Mouse (Mus musculus) limb, embryonic 10.5 days (tissue): Measurements from ENCODE around the gene Mcm7. TPM values are rescaled to one million over a fixed set of nuclear protein-coding genes. Genes with fewer than 3 reads are reported as not detected.

Source experiments
- DNase-seq: peaks from one replicate; pipeline ENCODE4 v3.0.0-alpha.2; 2017; ENCODE audit warnings: low spot score
- H3K27ac ChIP-seq: fragments of 300-500 bp; sonication (generic); 2 replicates; pipeline ENCODE4 v1.5.1; 2016; ENCODE audit warnings: mild to moderate bottlenecking
- H3K27me3 ChIP-seq: fragments of 300-500 bp; sonication (generic); 2 replicates; pipeline ENCODE4 v1.6.1; 2016; ENCODE audit warnings: low read depth, mild to moderate bottlenecking; ENCODE audit not compliant: poor library complexity, severe bottlenecking
- H3K36me3 ChIP-seq: fragments of 300-500 bp; sonication (generic); 2 replicates; pipeline ENCODE4 v1.6.1; 2016; ENCODE audit warnings: mild to moderate bottlenecking, moderate library complexity
- H3K4me1 ChIP-seq: fragments of 300-500 bp; sonication (generic); 2 replicates; pipeline ENCODE4 v1.6.1; 2016
- H3K4me3 ChIP-seq: fragments of 300-500 bp; sonication (generic); 2 replicates; pipeline ENCODE4 v1.5.1; 2016; ENCODE audit warnings: mild to moderate bottlenecking, moderate library complexity
- H3K9me3 ChIP-seq: fragments of 300-500 bp; sonication (generic); replicated peaks from 2 replicates; pipeline ENCODE4 v1.6.1; 2016; ENCODE audit warnings: mild to moderate bottlenecking
- WGBS: fragments of 180-500 bp; shearing (Covaris S2); methylation state at CpG from one replicate; pipeline ENCODE4 v1.1.7; 2016; 5-methylcytosine and 5-hydroxymethylcytosine counted together
- polyA plus RNA-seq: library from polyadenylated mRNA; unstranded; fragments of >200 nt; fragmentation: Nextera tagmentation; extraction: Ambion mirVana; gene quantifications from 2 replicates; pipeline ENCODE4 v1.2.1, GENCODE M21; 2016

Mcm7 gene
- polyA plus RNA-seq, 1 experiment from 2014 or later, result 384 TPM

- under 1% methylated on average over 31 of the region's 31 CpGs for WGBS
- Histone ChIP-seq H3K36me3 (peaks cover 58% of the 10 kb centered on the region), H3K4me3 (peak within 1 kb of the TSS; percentile 69), H3K27ac (peak within 1 kb of the TSS; percentile 93), H3K4me1 (peaks cover 11% of the 10 kb centered on the region), H3K9me3 (no peaks in the 10 kb centered on the region), H3K27me3 (no peaks in the 10 kb centered on the region)
- peak; percentile 84 for DNase-seq
Measured at GRCm38 (mm10) chr5:138186950-138187638, 14.9 kb upstream of the Mcm7 start, which contains the start of the genes Taf6 and Cnpy4. Gene Taf6, minus strand, starts transcription at chr5:138187451. Gene Cnpy4, plus strand, starts transcription at chr5:138187485.

DNA sequence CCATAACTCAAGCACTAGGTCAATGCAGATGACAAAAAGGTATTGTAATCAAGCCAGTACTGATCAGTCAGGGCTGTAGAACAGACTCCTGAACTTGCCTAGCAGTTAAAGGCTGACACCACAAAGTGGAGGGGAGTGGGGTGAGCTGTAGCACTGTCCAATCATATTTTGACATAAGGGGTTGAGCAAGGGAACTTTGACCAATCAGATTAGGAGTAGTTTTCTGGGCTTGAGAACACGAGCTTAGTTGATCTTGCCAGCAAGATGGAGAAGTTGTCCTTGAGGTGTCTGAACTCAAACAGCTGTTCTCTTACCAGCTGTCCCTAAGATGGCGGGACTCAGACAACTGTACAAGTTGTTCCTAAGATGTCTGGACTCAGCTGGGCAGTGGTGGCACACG is 995 bp upstream of the Mcm7 start:
- DNase-seq, result no peak
- Histone ChIP-seq H3K27me3 (no peaks in the 10 kb centered on the region), H3K9me3 (no peaks in the 10 kb centered on the region), H3K27ac (no peak overlapping the region), H3K4me3 (peak overlapping the region; percentile 84), H3K36me3 (peaks cover 73% of the 10 kb centered on the region), H3K4me1 (peaks cover 15% of the 10 kb centered on the region)
- WGBS, result 82% methylated on average over 3 of the region's 3 CpGs

GRCm38 (mm10) chr5:138170936-138171561 is 1.2 kb downstream of the Mcm7 start:
- under 1% methylated on average over 47 of the region's 47 CpGs for WGBS
- H3K4me3 ChIP-seq, result peak overlapping the region; percentile 84
- H3K36me3 ChIP-seq, result peaks cover 74% of the 10 kb centered on the region
- peaks cover 15% of the 10 kb centered on the region for H3K4me1 ChIP-seq
- peak; percentile 98 for DNase-seq
- no peaks in the 10 kb centered on the region for H3K27me3 ChIP-seq
- H3K9me3 ChIP-seq, result no peaks in the 10 kb centered on the region
- H3K27ac ChIP-seq, result peak overlapping the region; percentile 96

DNA sequence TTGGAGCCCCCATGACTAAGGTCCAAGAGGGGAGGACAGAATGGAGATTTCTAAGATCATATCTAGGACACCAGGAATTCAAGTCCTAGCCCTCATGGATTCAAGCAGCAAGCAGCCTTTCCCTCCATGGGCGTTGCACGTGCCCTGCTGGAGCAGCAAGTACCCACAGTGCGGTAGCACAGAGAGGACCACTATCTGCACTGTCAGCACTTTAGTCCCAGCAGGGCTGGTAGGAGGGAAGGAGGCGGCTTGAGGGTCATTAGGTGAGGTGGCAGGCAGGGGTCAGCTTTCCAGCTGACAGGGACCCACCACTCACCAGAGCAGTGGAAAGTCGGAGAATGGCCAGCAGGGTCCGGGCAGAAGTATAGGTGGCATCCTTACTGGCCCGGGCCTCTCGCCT is 6.6 kb downstream of the Mcm7 start:
- no peak for DNase-seq
- Histone ChIP-seq H3K36me3 (peaks cover 84% of the 10 kb centered on the region), H3K27me3 (no peaks in the 10 kb centered on the region), H3K4me1 (peaks cover 25% of the 10 kb centered on the region), H3K9me3 (no peaks in the 10 kb centered on the region), H3K4me3 (no peak overlapping the region), H3K27ac (no peak overlapping the region)
- 79% methylated on average over 8 of the region's 8 CpGs for WGBS

DNA sequence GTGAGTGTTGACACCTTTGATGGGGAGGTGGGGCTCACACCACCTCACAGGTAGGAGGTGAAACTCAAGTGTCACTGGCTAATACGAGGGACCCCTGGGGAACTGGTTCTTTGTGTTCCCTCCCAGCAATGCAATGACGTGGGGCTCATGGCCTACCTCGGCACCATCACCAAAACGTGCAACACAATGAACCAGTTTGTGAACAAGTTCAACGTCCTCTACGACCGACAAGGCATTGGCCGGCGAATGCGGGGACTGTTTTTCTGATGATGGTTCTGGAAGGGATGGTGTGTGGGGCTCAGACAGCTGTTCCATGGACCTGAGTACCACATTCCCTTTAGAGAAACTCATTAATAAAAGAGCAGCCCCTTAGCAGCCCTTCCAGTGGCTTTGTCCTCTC is 8.6 kb downstream of the Mcm7 start:
- no peaks in the 10 kb centered on the region for H3K9me3 ChIP-seq
- 76% methylated on average over 10 of the region's 10 CpGs for WGBS
- peaks cover 69% of the 10 kb centered on the region for H3K36me3 ChIP-seq
- no peak overlapping the region for H3K27ac ChIP-seq
- no peak for DNase-seq
- peaks cover 22% of the 10 kb centered on the region for H3K4me1 ChIP-seq
- H3K4me3 ChIP-seq, result no peak overlapping the region
- no peaks in the 10 kb centered on the region for H3K27me3 ChIP-seq

DNA sequence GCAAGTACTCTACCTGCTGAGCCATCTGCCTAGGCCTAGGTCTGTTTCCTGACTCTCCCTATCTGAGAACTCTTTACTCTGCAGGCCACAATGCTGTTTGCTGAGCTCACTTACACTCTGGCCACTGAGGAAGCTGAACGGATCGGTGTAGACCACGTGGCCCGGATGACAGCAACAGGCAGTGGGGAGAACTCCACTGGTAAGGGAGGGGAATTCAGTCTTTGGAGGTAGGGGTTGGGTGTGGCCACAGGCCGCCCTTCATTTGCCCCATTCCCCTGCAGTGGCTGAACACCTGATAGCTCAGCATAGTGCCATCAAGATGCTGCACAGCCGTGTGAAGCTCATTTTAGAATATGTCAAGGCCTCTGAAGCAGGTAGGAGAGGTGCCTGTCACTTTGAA is 9.2 kb downstream of the Mcm7 start:
- H3K4me3 ChIP-seq, result 0 out of 2 replicates have a peak overlapping the region, but pooled peaks have one; percentile 10

DNA sequence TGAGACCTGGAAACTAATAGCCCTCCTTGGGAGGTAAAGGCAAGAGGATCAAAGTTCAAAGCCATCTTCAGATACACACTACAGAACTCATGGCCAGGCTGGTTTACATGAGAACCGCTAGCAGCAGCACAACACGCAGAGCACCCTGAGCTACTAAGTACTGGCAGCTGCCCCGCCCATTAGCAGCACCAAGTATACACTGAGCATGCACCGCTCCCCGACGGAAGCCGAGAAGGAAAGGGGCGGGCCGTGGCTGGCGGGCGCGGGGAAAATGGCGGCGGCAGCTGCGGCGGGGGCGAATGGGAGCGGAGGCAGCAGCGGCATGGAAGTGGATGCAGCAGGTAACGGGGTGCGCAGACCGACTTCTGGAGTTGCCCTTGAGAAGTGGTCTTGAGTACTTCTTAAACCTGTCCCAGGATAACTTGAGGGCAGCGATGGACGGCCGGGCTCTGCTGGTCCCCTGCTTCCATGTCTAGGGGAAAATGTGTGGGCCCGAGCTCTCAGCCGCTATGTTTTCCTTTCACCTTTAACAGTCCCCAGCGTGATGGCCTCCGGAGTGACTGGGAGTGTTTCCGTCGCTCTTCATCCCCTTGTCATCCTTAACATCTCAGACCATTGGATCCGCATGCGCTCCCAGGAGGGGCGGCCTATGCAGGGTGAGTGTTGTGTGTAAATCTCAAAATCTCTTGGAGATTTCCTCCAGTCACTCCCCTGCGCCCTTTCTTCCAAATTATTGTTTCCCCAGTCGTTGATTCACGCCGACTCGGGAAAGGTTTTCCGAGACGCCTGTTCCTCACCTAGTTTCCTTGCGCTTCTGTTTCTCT is 11.2 kb downstream of the Mcm7 start, which contains the start of gene Cops6:
Gene Cops6, plus strand, starts transcription at position 230 of the 824 bp plus-strand sequence.
- peak within 1 kb of the TSS; percentile 78 for H3K4me3 ChIP-seq
- peak; percentile 99 for DNase-seq

More for the DNA sequence above, 9.2 kb downstream of the Mcm7 start:
- DNase-seq, result no peak
- peaks cover 63% of the 10 kb centered on the region for H3K36me3 ChIP-seq
- peaks cover 22% of the 10 kb centered on the region for H3K4me1 ChIP-seq
- 82% methylated on average over 6 of the region's 6 CpGs for WGBS
- H3K9me3 ChIP-seq, result no peaks in the 10 kb centered on the region
- no peaks in the 10 kb centered on the region for H3K27me3 ChIP-seq
- no peak overlapping the region for H3K27ac ChIP-seq

DNA sequence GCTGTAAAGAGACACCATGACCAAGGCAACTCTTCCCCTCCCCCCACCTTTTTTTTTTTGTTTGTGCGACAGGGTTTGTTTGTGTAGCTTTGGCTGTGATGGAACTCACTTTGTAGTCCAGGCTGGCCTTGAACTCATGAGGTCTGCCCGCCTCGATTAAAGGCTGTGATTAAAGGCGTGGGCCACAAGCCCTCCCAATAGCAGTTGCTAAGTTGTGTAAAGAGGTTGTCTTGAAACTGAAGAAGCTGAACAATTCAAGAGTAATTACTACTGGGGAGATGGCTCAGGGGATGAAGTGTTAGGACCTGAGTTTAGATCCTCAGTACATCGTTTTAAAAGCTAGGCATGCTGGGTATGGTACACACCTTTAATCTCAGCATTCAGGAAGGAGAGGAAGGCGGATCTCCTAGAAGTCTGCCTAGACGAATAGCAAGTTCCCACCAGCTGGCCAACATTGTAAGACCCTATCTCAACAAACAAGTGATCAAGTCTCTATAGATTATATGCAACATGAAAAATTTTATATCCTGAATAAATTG is 11.9 kb downstream of the Mcm7 start:
- peaks cover 36% of the 10 kb centered on the region for H3K36me3 ChIP-seq

More for the DNA sequence above, 11.2 kb downstream of the Mcm7 start, which contains the start of gene Cops6:
- WGBS, result under 1% methylated on average over 42 of the region's 42 CpGs
- peaks cover 22% of the 10 kb centered on the region for H3K4me1 ChIP-seq
- no peaks in the 10 kb centered on the region for H3K9me3 ChIP-seq
- H3K27ac ChIP-seq, result peak within 1 kb of the TSS; percentile 86
- H3K27me3 ChIP-seq, result no peaks in the 10 kb centered on the region
- peaks cover 43% of the 10 kb centered on the region for H3K36me3 ChIP-seq

GRCm38 (mm10) chr5:138155443-138155976 is 16.7 kb downstream of the Mcm7 start, which contains the start of gene Zfp113:
Gene Zfp113, minus strand, starts transcription at chr5:138155744.
- Histone ChIP-seq H3K27me3 (no peaks in the 10 kb centered on the region), H3K36me3 (peaks cover 33% of the 10 kb centered on the region), H3K4me1 (peaks cover 12% of the 10 kb centered on the region), H3K9me3 (no peaks in the 10 kb centered on the region), H3K27ac (peak within 1 kb of the TSS; percentile 99), H3K4me3 (peak within 1 kb of the TSS; percentile 82)
- DNase-seq, result peak; percentile 87
- under 1% methylated on average over 31 of the region's 31 CpGs for WGBS

More for the DNA sequence above, 11.9 kb downstream of the Mcm7 start:
- Histone ChIP-seq H3K27ac (peak overlapping the region; percentile 86), H3K4me1 (peaks cover 22% of the 10 kb centered on the region), H3K9me3 (no peaks in the 10 kb centered on the region), H3K27me3 (no peaks in the 10 kb centered on the region), H3K4me3 (peak overlapping the region; percentile 78)
- no peak for DNase-seq
- WGBS, result 73% methylated on average over 7 of the region's 7 CpGs

GRCm38 (mm10) chr5:138154390-138154789 is 17.8 kb downstream of the Mcm7 start:
- H3K4me1 ChIP-seq, result peaks cover 9% of the 10 kb centered on the region
- H3K4me3 ChIP-seq, result peak overlapping the region; percentile 82
- DNase-seq, result no peak
- H3K27ac ChIP-seq, result peak overlapping the region; percentile 99
- 90% methylated on average over 3 of the region's 3 CpGs for WGBS
- H3K9me3 ChIP-seq, result no peaks in the 10 kb centered on the region
- H3K27me3 ChIP-seq, result no peaks in the 10 kb centered on the region
- peaks cover 38% of the 10 kb centered on the region for H3K36me3 ChIP-seq

- H3K36me3 ChIP-seq, result peaks cover 44% of the 10 kb centered on the region
- no peaks in the 10 kb centered on the region for H3K9me3 ChIP-seq
- 81% methylated on average over 4 of the region's 4 CpGs for WGBS
- H3K4me1 ChIP-seq, result no peaks in the 10 kb centered on the region
- no peak overlapping the region for H3K27ac ChIP-seq
- H3K4me3 ChIP-seq, result no peak overlapping the region
- no peak for DNase-seq
- H3K27me3 ChIP-seq, result no peaks in the 10 kb centered on the region
Measured at GRCm38 (mm10) chr5:138138585-138138984, 33.6 kb downstream of the Mcm7 start.

- Histone ChIP-seq H3K36me3 (peaks cover 44% of the 10 kb centered on the region), H3K9me3 (no peaks in the 10 kb centered on the region), H3K27me3 (no peaks in the 10 kb centered on the region), H3K4me3 (no peak overlapping the region), H3K4me1 (no peaks in the 10 kb centered on the region), H3K27ac (no peak overlapping the region)
- no peak for DNase-seq
- WGBS, result 66% methylated on average over 8 of the region's 8 CpGs
Measured at GRCm38 (mm10) chr5:138137935-138138549, 34.2 kb downstream of the Mcm7 start.
